Mouse (Mus musculus) midbrain, embryonic 14.5 days (tissue): ENCODE measurements around the gene Gm11437. TPM values are rescaled to one million over a fixed set of nuclear protein-coding genes. Genes with fewer than 3 reads are reported as not detected.

Experiments used
- ATAC-seq: fragments of 200-750 bp; cut with Nextera tagmentation; 2 replicates; pipeline ENCODE4 v1.8.0; 2017; ENCODE audit warnings: moderate number of reproducible peaks, moderate library complexity; ENCODE audit not compliant: low FRiP score, low TSS enrichment
- DNase-seq: peaks from one replicate; pipeline ENCODE4 v3.0.0-alpha.2; 2015
- H3K27ac ChIP-seq: fragments of 300-500 bp; sonication (generic); replicated peaks from 2 replicates; pipeline ENCODE4 v1.5.1; 2014; ENCODE audit warnings: mild to moderate bottlenecking, low read depth, low read length, moderate library complexity
- H3K27me3 ChIP-seq: fragments of 300-500 bp; sonication (generic); 2 replicates; pipeline ENCODE4 v1.6.1; 2014; ENCODE audit warnings: low read length, control low read depth, mixed read lengths; ENCODE audit not compliant: control insufficient read depth, insufficient read depth
- H3K36me3 ChIP-seq: fragments of 300-500 bp; sonication (generic); 2 replicates; pipeline ENCODE4 v1.6.1; 2014; ENCODE audit warnings: low read length, control low read depth; ENCODE audit not compliant: control insufficient read depth, insufficient read depth
- H3K4me1 ChIP-seq: fragments of 300-500 bp; sonication (generic); 2 replicates; pipeline ENCODE4 v1.6.1; 2014; ENCODE audit warnings: mild to moderate bottlenecking, antibody characterized with exemption, low read length, control low read depth; ENCODE audit not compliant: control insufficient read depth, insufficient read depth
- H3K4me2 ChIP-seq: fragments of 300-500 bp; sonication (generic); 2 replicates; pipeline ENCODE4 v1.6.1; 2014; ENCODE audit warnings: mild to moderate bottlenecking, low read length, moderate library complexity
- H3K4me3 ChIP-seq: fragments of 300-500 bp; sonication (generic); replicated peaks from 2 replicates; pipeline ENCODE4 v1.5.1; 2014; ENCODE audit warnings: low read depth, low read length
- H3K9ac ChIP-seq: fragments of 300-500 bp; sonication (generic); replicated peaks from 2 replicates; pipeline ENCODE4 v1.6.1; 2014; ENCODE audit warnings: mild to moderate bottlenecking, low read length, moderate library complexity
- H3K9me3 ChIP-seq: fragments of 300-500 bp; sonication (generic); 2 replicates; pipeline ENCODE4 v1.6.1; 2016; ENCODE audit warnings: low read length, control low read depth, mixed read lengths; ENCODE audit not compliant: control insufficient read depth
- WGBS: fragments of 180-500 bp; shearing (Covaris S2); extraction: QIAGEN DNeasy Blood & Tissue Kit; methylation state at CpG from one replicate; pipeline ENCODE4 v1.1.7; 2014; 5-methylcytosine and 5-hydroxymethylcytosine counted together
- polyA plus RNA-seq: library from polyadenylated mRNA; unstranded; fragments of >200 nt; fragmentation: Nextera tagmentation; extraction: Ambion mirVana; gene quantifications from 2 replicates; pipeline ENCODE4 v1.2.1, GENCODE M21; 2014

Gm11437 gene
- polyA plus RNA-seq = 0.29 TPM in 1 of 2 replicates, not detected in the other

GRCm38 (mm10) chr11:84167046-84167526 lies at the start of gene Gm11437:
Gene Gm11437, minus strand, starts transcription at chr11:84167476.
- DNase-seq = no peak
- no peaks in the 10 kb centered on the region for H3K4me1 ChIP-seq
- no peak within 1 kb of the TSS for H3K9ac ChIP-seq
- no peak within 1 kb of the TSS for H3K4me3 ChIP-seq
- no peak within 1 kb of the TSS for H3K4me2 ChIP-seq
- H3K36me3 ChIP-seq = no peaks in the 10 kb centered on the region
- ATAC-seq = no peak
- no peaks in the 10 kb centered on the region for H3K27me3 ChIP-seq
- WGBS = 89% methylated on average over 5 of the region's 5 CpGs
- H3K9me3 ChIP-seq = no peaks in the 10 kb centered on the region
- H3K27ac ChIP-seq = no peak within 1 kb of the TSS

GRCm38 (mm10) chr11:84210876-84211275 lies 43.6 kb upstream of the Gm11437 start:
- H3K27ac ChIP-seq = no peak overlapping the region
- H3K9me3 ChIP-seq = no peaks in the 10 kb centered on the region
- H3K9ac ChIP-seq = no peak overlapping the region
- 97% methylated on average over 6 of the region's 6 CpGs for WGBS
- ATAC-seq = no peak
- H3K4me2 ChIP-seq = no peak overlapping the region
- no peak for DNase-seq
- H3K27me3 ChIP-seq = no peaks in the 10 kb centered on the region
- H3K36me3 ChIP-seq = no peaks in the 10 kb centered on the region; the same call in 1 of the 2 replicates
- H3K4me1 ChIP-seq = no peaks in the 10 kb centered on the region
- no peak overlapping the region for H3K4me3 ChIP-seq

- ATAC-seq (no peak), DNase-seq (no peak)
- H3K4me2 ChIP-seq = no peak overlapping the region
- no peak overlapping the region for H3K9ac ChIP-seq
- H3K9me3 ChIP-seq = no peaks in the 10 kb centered on the region
- H3K27ac ChIP-seq = no peak overlapping the region
- no peak overlapping the region for H3K4me3 ChIP-seq
- no peaks in the 10 kb centered on the region for H3K27me3 ChIP-seq
- WGBS = 65% methylated on average over 4 of the region's 4 CpGs
- H3K36me3 ChIP-seq = no peaks in the 10 kb centered on the region
- H3K4me1 ChIP-seq = no peaks in the 10 kb centered on the region
Measured at GRCm38 (mm10) chr11:84205776-84206175, 38.5 kb upstream of the Gm11437 start.

- Histone ChIP-seq H3K9me3 (no peaks in the 10 kb centered on the region), H3K27ac (no peak overlapping the region), H3K4me2 (no peak overlapping the region), H3K9ac (no peak overlapping the region), H3K4me1 (no peaks in the 10 kb centered on the region), H3K36me3 (peaks cover 11% of the 10 kb centered on the region), H3K4me3 (no peak overlapping the region), H3K27me3 (no peaks in the 10 kb centered on the region)
- DNase-seq = no peak
- WGBS = 86% methylated on average over 3 of the region's 3 CpGs
- ATAC-seq = no peak
Measured at GRCm38 (mm10) chr11:84197607-84198402, 30.5 kb upstream of the Gm11437 start.

GRCm38 (mm10) chr11:84194751-84195150 lies 27.5 kb upstream of the Gm11437 start:
- Histone ChIP-seq H3K9ac (no peak overlapping the region), H3K27me3 (no peaks in the 10 kb centered on the region), H3K36me3 (peaks cover 11% of the 10 kb centered on the region), H3K4me3 (no peak overlapping the region), H3K9me3 (no peaks in the 10 kb centered on the region), H3K4me1 (no peaks in the 10 kb centered on the region), H3K4me2 (no peak overlapping the region), H3K27ac (no peak overlapping the region)
- ATAC-seq (no peak), DNase-seq (no peak)
- WGBS = 93% methylated on average over 3 of the region's 3 CpGs

GRCm38 (mm10) chr11:84193249-84193648 lies 26.0 kb upstream of the Gm11437 start:
- WGBS = 71% methylated on average over 10 of the region's 10 CpGs
- ATAC-seq = no peak
- no peaks in the 10 kb centered on the region for H3K4me1 ChIP-seq
- H3K9ac ChIP-seq = no peak overlapping the region
- H3K27me3 ChIP-seq = no peaks in the 10 kb centered on the region
- H3K4me3 ChIP-seq = no peak overlapping the region
- H3K4me2 ChIP-seq = no peak overlapping the region
- DNase-seq = no peak
- H3K27ac ChIP-seq = no peak overlapping the region
- H3K36me3 ChIP-seq = peaks cover 11% of the 10 kb centered on the region
- H3K9me3 ChIP-seq = no peaks in the 10 kb centered on the region

GRCm38 (mm10) chr11:84190581-84191233 lies 23.4 kb upstream of the Gm11437 start:
- Histone ChIP-seq H3K4me3 (no peak overlapping the region), H3K9me3 (no peaks in the 10 kb centered on the region), H3K9ac (no peak overlapping the region), H3K4me2 (no peak overlapping the region), H3K27me3 (no peaks in the 10 kb centered on the region), H3K27ac (no peak overlapping the region), H3K36me3 (peaks cover 4% of the 10 kb centered on the region), H3K4me1 (no peaks in the 10 kb centered on the region)
- 96% methylated on average over 8 of the region's 8 CpGs for WGBS
- no peak for ATAC-seq
- DNase-seq = no peak

GRCm38 (mm10) chr11:84188530-84188929 lies 21.3 kb upstream of the Gm11437 start:
- ATAC-seq (no peak), DNase-seq (no peak)
- Histone ChIP-seq H3K9ac (no peak overlapping the region), H3K4me1 (no peaks in the 10 kb centered on the region), H3K9me3 (no peaks in the 10 kb centered on the region), H3K27ac (no peak overlapping the region), H3K4me2 (no peak overlapping the region), H3K36me3 (no peaks in the 10 kb centered on the region), H3K27me3 (no peaks in the 10 kb centered on the region), H3K4me3 (no peak overlapping the region)
- 94% methylated on average over 3 of the region's 3 CpGs for WGBS
